Mouse (Mus musculus) C2C12 (cell line): Measurements from ENCODE around the gene Raf1.

ENCODE experiments used
- CEBPB ChIP-seq: IDR thresholded peaks from one replicate; pipeline ENCODE4 v1.6.1; 2011; ENCODE audit warnings: low read depth, mild to moderate bottlenecking, control low read depth, moderate library complexity
- CTCF ChIP-seq: IDR thresholded peaks from one replicate; pipeline ENCODE4 v1.5.1; 2011; ENCODE audit not compliant: control insufficient read depth, insufficient read depth, insufficient read length
- MYOG ChIP-seq: IDR thresholded peaks from one replicate; pipeline ENCODE4 v1.6.1; 2011; ENCODE audit not compliant: control insufficient read depth, insufficient read length; ENCODE audit errors: extremely low read depth
- USF1 ChIP-seq: IDR thresholded peaks from one replicate; pipeline ENCODE4 v1.6.1; 2011; ENCODE audit warnings: low read depth, mild to moderate bottlenecking, control low read depth, moderate library complexity

DNA sequence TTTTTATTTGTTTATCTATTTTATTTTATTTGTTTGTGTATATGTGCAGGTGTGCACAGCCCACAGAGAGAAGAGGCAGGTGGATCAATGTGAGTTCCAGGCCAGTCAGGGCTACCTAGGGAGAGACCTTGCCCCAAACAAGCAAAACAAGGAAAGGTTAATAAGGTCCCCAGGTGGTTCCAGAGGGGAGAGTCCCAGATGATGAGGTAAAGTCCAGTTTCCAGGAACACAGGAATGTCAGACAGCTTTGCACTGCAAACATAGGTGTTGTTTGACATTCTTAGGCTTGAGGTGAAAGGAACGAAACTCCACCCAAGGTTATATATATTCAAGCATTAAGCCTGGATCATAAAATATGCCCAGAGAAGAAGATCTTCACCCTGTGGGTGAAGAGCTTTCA, 24.3 kb upstream of the Raf1 start:
- no peak for TF ChIP-seq MYOG
- TF ChIP-seq CTCF = no peak
- TF ChIP-seq USF1 = no peak
- TF ChIP-seq CEBPB = no peak
